Mouse (Mus musculus) Patski (cell line): Measurements from ENCODE around the gene Slco3a1. TPM values are rescaled to one million over a fixed set of nuclear protein-coding genes. Genes with fewer than 3 reads are reported as not detected.

Experiments
- ATAC-seq: fragments of 100-300 bp; one replicate; pipeline ENCODE4 v1.8.0; 2021
- CTCF ChIA-PET: fragments of 350-600 bp; sonication (Branson Sonifier 250); formaldehyde crosslinking; loops from one replicate; lab custom pipeline; 2022; ENCODE audit warnings: inconsistent platforms; lab: Charles Lee
- POLR2A ChIA-PET: fragments of 350-600 bp; sonication (Branson Sonifier 250); formaldehyde crosslinking; loops from one replicate; lab custom pipeline; 2022; ENCODE audit warnings: antibody characterized with exemption, inconsistent platforms; lab: Charles Lee
- DNase-seq: peaks from one replicate; pipeline ENCODE4 v3.0.0-alpha.2; 2011; ENCODE audit warnings: low read depth, low spot score
- H3K27me3 ChIP-seq: fragments of 371-371 bp; one replicate; pipeline ENCODE4 v1.5.1; 2021
- CTCF ChIP-seq: fragments of 100-300 bp; IDR thresholded peaks from one replicate; pipeline ENCODE4 v1.5.1; 2021
- in situ Hi-C: fragments of 300-500 bp; cut with MboI; formaldehyde crosslinking; loops from 3 replicates; pipeline ENCODE4 v1.11.1; 2018; ENCODE audit warnings: low pct_unique_long_range_greater_than_20kb, mixed read lengths
- polyA plus RNA-seq: library from polyadenylated mRNA; unstranded; gene quantifications from one replicate; pipeline ENCODE4 v1.2.3, GENCODE M21; 2021

The Slco3a1 gene
- polyA plus RNA-seq, 1 experiment from 2014 or later: 25.3 TPM

GRCm38 (mm10) chr7:74461736-74462135 is 92.8 kb downstream of the Slco3a1 start:
- in situ Hi-C loops: no loop called here
- no peak for TF ChIP-seq CTCF
- ChIA-PET CTCF (interaction anchor here (1.1 kb wide), 1 partner anchor 10 kb away, joined by 3 read pairs; no protein-coding TSS in a partner anchor), POLR2A (no interaction called here)
- ATAC-seq (no peak), DNase-seq (no peak)
- no peaks in the 10 kb centered on the region for H3K27me3 ChIP-seq

- H3K27me3 ChIP-seq: no peaks in the 10 kb centered on the region
- DNase-seq: no peak
- CTCF ChIA-PET: interaction anchor here (1.1 to 1.3 kb wide), 2 partner anchors 10 to 25 kb away, joined by 3 read pairs; no protein-coding TSS in a partner anchor
- in situ Hi-C loops: no loop called here
- POLR2A ChIA-PET: no interaction called here
- no peak for TF ChIP-seq CTCF
- ATAC-seq: no peak
These were observed 93.4 kb downstream of the Slco3a1 start for GRCm38 (mm10) chr7:74461146-74461545.

- ATAC-seq: peak; percentile 19
- POLR2A ChIA-PET: interaction anchor here (0.5 to 1.9 kb wide), 3 partner anchors 10 to 60 kb away, joined by 3 to 5 read pairs (median 3); no protein-coding TSS in a partner anchor
- peak; percentile 34 for DNase-seq
- no peak for TF ChIP-seq CTCF
- no peaks in the 10 kb centered on the region for H3K27me3 ChIP-seq
- in situ Hi-C loops: no loop called here
- CTCF ChIA-PET: interaction anchor here (1.4 kb wide), 1 partner anchor 43 kb away, joined by 3 read pairs; no protein-coding TSS in a partner anchor
These were observed 94.8 kb downstream of the Slco3a1 start for GRCm38 (mm10) chr7:74459812-74460211.

DNA sequence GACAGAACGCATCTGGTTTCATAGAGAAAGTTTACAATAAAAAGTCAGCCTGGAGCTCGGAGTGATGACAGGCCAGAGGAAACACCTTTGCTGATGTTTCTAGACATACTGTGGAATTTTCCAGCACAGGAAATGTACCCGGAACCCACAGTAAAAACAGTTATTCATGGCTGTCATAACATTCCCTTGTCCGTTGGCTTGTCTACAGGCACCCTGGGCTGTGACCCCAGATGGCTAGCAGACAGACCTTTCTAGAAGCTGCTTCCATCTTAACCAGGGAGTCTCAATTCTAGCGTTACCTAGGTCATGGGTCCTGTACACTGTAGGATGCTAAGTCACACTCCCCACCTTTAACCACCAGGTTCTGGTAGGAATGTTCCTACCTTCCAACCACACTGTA is 95.3 kb downstream of the Slco3a1 start:
- ChIA-PET CTCF (interaction anchor here (1.4 kb wide), 1 partner anchor 42 kb away, joined by 3 read pairs; no protein-coding TSS in a partner anchor), POLR2A (interaction anchor here (1.5 to 1.9 kb wide), 2 partner anchors 10 to 24 kb away, joined by 3 to 5 read pairs; no protein-coding TSS in a partner anchor)
- H3K27me3 ChIP-seq: no peaks in the 10 kb centered on the region
- in situ Hi-C loops: no loop called here
- TF ChIP-seq CTCF: no peak
- no peak for ATAC-seq
- DNase-seq: no peak

- no peak for ATAC-seq
- no peaks in the 10 kb centered on the region for H3K27me3 ChIP-seq
- POLR2A ChIA-PET: interaction anchor here (0.5 to 1.9 kb wide), 3 partner anchors 11 to 894 kb away, joined by 3 to 5 read pairs (median 3); no protein-coding TSS in a partner anchor
- CTCF ChIA-PET: interaction anchor here (1.4 kb wide), 1 partner anchor 42 kb away, joined by 3 read pairs; no protein-coding TSS in a partner anchor
- in situ Hi-C loops: no loop called here
- DNase-seq: no peak
- no peak for TF ChIP-seq CTCF
These were observed 95.9 kb downstream of the Slco3a1 start for GRCm38 (mm10) chr7:74458475-74459221.

- in situ Hi-C loops: no loop called here
- ChIA-PET POLR2A (no interaction called here), CTCF (no interaction called here)
- ATAC-seq: no peak
- no peak for DNase-seq
- H3K27me3 ChIP-seq: no peaks in the 10 kb centered on the region
- TF ChIP-seq CTCF: no peak
These were observed 97.1 kb downstream of the Slco3a1 start for GRCm38 (mm10) chr7:74457347-74457975.

- ChIA-PET POLR2A (no interaction called here), CTCF (no interaction called here)
- TF ChIP-seq CTCF: no peak
- DNase-seq: no peak
- ATAC-seq: no peak
- H3K27me3 ChIP-seq: no peaks in the 10 kb centered on the region
- in situ Hi-C loops: no loop called here
These were observed 97.8 kb downstream of the Slco3a1 start for GRCm38 (mm10) chr7:74456781-74457180.

DNA sequence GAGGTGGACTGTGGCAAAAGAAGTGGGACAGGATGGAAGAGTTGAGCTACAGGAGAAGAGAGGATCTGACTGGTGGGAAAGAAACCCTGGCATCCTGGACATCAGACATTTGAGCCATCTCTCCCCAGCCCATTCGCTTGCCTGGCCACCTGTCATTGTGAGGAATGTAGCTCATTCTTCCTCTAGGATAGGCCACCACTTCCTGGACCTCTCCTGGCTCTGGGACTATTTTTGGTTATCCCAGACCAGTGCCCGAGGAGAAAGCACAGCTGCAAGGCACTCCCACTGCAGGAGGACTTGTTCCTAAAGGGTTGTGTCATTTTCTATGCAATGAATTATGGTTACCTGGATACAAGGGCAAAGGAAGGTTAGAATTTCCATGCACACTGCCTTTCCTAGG is 103.5 kb downstream of the Slco3a1 start:
- H3K27me3 ChIP-seq: no peaks in the 10 kb centered on the region
- ATAC-seq (no peak), DNase-seq (no peak)
- in situ Hi-C loops: no loop called here
- TF ChIP-seq CTCF: no peak
- POLR2A ChIA-PET: interaction anchor here (0.9 kb wide), 1 partner anchor 13 kb away, joined by 3 read pairs; no protein-coding TSS in a partner anchor
- CTCF ChIA-PET: interaction anchor here (1.1 to 1.4 kb wide), 3 partner anchors 10 to 16 kb away, joined by 3 read pairs; no protein-coding TSS in a partner anchor

DNA sequence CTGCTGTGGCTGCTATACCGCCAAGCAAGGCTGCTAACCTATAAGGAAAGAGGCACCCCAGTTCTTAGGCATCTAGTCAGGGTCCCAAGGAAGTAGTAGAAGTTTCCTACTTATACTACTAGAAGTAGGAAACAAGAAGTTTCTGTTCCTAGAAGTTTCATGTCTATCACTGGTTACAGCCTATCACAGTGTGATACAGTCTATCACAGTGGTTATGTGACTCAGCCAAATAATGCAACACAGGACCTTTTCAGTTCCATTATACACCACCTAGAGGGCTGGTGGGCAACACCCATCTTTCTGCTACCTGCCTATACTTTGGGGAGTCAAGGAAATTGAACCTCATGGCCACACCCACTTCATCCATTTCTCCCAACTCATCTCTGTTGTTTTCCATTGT is 104.8 kb downstream of the Slco3a1 start:
- CTCF ChIA-PET: interaction anchor here (1.2 kb wide), 1 partner anchor 11 kb away, joined by 3 read pairs; no protein-coding TSS in a partner anchor
- DNase-seq (no peak), ATAC-seq (no peak)
- no peaks in the 10 kb centered on the region for H3K27me3 ChIP-seq
- in situ Hi-C loops: no loop called here
- POLR2A ChIA-PET: no interaction called here
- no peak for TF ChIP-seq CTCF

- in situ Hi-C loops: no loop called here
- ChIA-PET POLR2A (interaction anchor here (0.5 kb wide), 1 partner anchor 419 kb away, joined by 4 read pairs; no protein-coding TSS in a partner anchor), CTCF (no interaction called here)
- no peak for TF ChIP-seq CTCF
- ATAC-seq: no peak
- no peaks in the 10 kb centered on the region for H3K27me3 ChIP-seq
- DNase-seq: no peak
These were observed 106.8 kb downstream of the Slco3a1 start for GRCm38 (mm10) chr7:74447781-74448180.
